8 mouse cellular contexts compared by ENCODE assay signal in the genomic region with DNA sequence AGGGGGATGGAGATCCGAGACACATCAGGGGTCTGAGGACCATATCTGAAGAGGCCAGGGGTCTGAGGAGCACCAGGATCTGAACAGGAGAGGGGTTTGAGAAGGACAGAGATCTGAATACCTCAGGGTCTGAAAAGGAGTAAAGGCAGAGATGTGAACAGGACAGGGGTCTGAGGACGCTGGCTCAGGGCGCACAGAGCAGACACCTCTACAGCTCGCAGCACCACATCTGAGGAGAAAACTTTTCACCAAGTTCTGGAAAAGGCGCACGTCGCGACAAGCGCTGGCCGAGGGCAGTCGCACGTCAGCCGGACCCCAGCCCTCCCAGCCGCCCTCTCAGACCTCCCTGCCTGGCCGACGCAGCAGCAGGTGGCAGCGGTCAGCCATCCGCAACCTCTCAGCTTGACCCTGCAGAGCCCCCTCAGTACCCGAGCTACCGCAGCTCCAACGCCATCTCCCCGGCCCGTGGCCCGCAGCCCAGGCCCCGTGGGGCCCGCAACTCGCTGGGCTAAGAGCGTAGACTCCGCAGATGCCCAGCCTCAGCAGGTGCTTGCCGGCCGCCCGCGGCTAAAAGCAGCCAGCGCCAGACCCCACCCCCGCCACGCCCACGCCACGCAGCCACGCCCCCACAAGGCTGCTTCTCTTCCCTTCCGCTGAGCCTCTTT. TPM values are rescaled to one million over a fixed set of nuclear protein-coding genes. Genes with fewer than 3 reads are reported as not detected.
DNase-seq lines count a peak whose midpoint lies in the region; ATAC-seq lines count a peak whose summit lies in the region.

No protein-coding gene starts in this region.

- ATAC-seq in kidney, embryonic 14.5 days (ENCODE audit: low FRiP score, low TSS enrichment), result no peak
- peak; percentile 18 for ATAC-seq in hindbrain, embryonic 13.5 days (ENCODE audit: low FRiP score)
- ATAC-seq in midbrain, embryonic 14.5 days (ENCODE audit: low FRiP score, low TSS enrichment), result no peak

- 1% methylated on average over 39 of the region's 40 CpGs for WGBS in kidney, embryonic 14.5 days
- under 1% methylated on average over 39 of the region's 40 CpGs for WGBS in hindbrain, embryonic 13.5 days
- under 1% methylated on average over 40 of the region's 40 CpGs for WGBS in midbrain, embryonic 14.5 days

- no peaks in the 10 kb centered on the region for H3K9me3 ChIP-seq in kidney, embryonic 14.5 days (ENCODE audit: control insufficient read depth, low read length)
- H3K9me3 ChIP-seq in hindbrain, embryonic 13.5 days, result no peaks in the 10 kb centered on the region
- H3K9me3 ChIP-seq in midbrain, embryonic 14.5 days (ENCODE audit: control insufficient read depth, low read length), result no peaks in the 10 kb centered on the region

- peak overlapping the region; percentile 88 for H3K4me2 ChIP-seq in kidney, embryonic 14.5 days (replicated peaks; ENCODE audit: low read depth, low read length)
- peak overlapping the region; percentile 92 for H3K4me2 ChIP-seq in hindbrain, embryonic 13.5 days
- peak overlapping the region; percentile 93 for H3K4me2 ChIP-seq in midbrain, embryonic 14.5 days (ENCODE audit: low read length)

- H3K4me3 ChIP-seq in kidney, embryonic 14.5 days (ENCODE audit: low read length), result peak overlapping the region; percentile 89
- H3K4me3 ChIP-seq in brown adipose tissue, adult 24 weeks (ENCODE audit: insufficient read depth, low read depth, low read length), result peak overlapping the region; percentile 86
- peak overlapping the region; percentile 70 for H3K4me3 ChIP-seq in hindbrain, embryonic 13.5 days
- peak overlapping the region; percentile 72 for H3K4me3 ChIP-seq in midbrain, embryonic 14.5 days (replicated peaks; ENCODE audit: low read depth, low read length)

- 0 out of 2 replicates have a peak overlapping the region, but pooled peaks have one; percentile 1 for H3K27ac ChIP-seq in kidney, embryonic 14.5 days (ENCODE audit: low read depth, low read length)
- H3K27ac ChIP-seq in brown adipose tissue, adult 24 weeks (replicated peaks; ENCODE audit: low read depth, low read length), result no peak overlapping the region
- peak overlapping the region; percentile 94; the same call in 1 of the 2 replicates for H3K27ac ChIP-seq in hindbrain, embryonic 13.5 days
- peak overlapping the region; percentile 92 for H3K27ac ChIP-seq in midbrain, embryonic 14.5 days (replicated peaks; ENCODE audit: low read depth, low read length)

- peak overlapping the region; percentile 62 for H3K9ac ChIP-seq in kidney, embryonic 14.5 days (ENCODE audit: low read depth, low read length)
- H3K9ac ChIP-seq in hindbrain, embryonic 13.5 days, result peak overlapping the region; percentile 77
- H3K9ac ChIP-seq in midbrain, embryonic 14.5 days (replicated peaks; ENCODE audit: low read length), result peak overlapping the region; percentile 69

- DNase-seq in kidney, postnatal 25 days, result no peak
- DNase-seq in midbrain, embryonic 14.5 days, result no peak
- DNase-seq in retina, embryonic 14.5 days (ENCODE audit: low spot score), result no peak
- DNase-seq in cerebellum, postnatal 10 days, result no peak
- no peak for DNase-seq in cerebellum, adult 9-11 months

- no peaks in the 10 kb centered on the region for H3K36me3 ChIP-seq in kidney, embryonic 14.5 days (ENCODE audit: control insufficient read depth, insufficient read depth, low read length)
- H3K36me3 ChIP-seq in hindbrain, embryonic 13.5 days, result no peaks in the 10 kb centered on the region
- no peaks in the 10 kb centered on the region for H3K36me3 ChIP-seq in midbrain, embryonic 14.5 days (ENCODE audit: control insufficient read depth, insufficient read depth, low read length)

- H3K4me1 ChIP-seq in kidney, embryonic 14.5 days (ENCODE audit: control insufficient read depth, insufficient read depth, low read length), result peaks cover 22% of the 10 kb centered on the region
- peaks cover 3% of the 10 kb centered on the region for H3K4me1 ChIP-seq in brown adipose tissue, adult 24 weeks (ENCODE audit: control insufficient read depth, insufficient read depth, insufficient read length, low read length)
- H3K4me1 ChIP-seq in hindbrain, embryonic 13.5 days (replicated peaks), result peaks cover 13% of the 10 kb centered on the region
- H3K4me1 ChIP-seq in midbrain, embryonic 14.5 days (ENCODE audit: control insufficient read depth, insufficient read depth, low read length), result peaks cover 5% of the 10 kb centered on the region

- no peaks in the 10 kb centered on the region for H3K27me3 ChIP-seq in kidney, embryonic 14.5 days (ENCODE audit: control insufficient read depth, insufficient read depth, low read length)
- H3K27me3 ChIP-seq in hindbrain, embryonic 13.5 days, result 0 out of 2 replicates have a peak, but pooled peaks cover 13% of the 10 kb centered on the region
- H3K27me3 ChIP-seq in midbrain, embryonic 14.5 days (ENCODE audit: control insufficient read depth, insufficient read depth, low read length), result no peaks in the 10 kb centered on the region

RNA-seq across cellular contexts. Expression of gene Tbc1d14, which starts 11.7 kb away (rescaled TPM):
- polyA plus RNA-seq in kidney, embryonic 14.5 days (2014; fragmentation: Nextera tagmentation; extraction: Ambion mirVana), result 27.7 and 49.9 TPM in 2 replicates
- polyA plus RNA-seq in brown adipose tissue, adult 24 weeks (2012; ENCODE audit: insufficient read depth, insufficient read length, missing spikeins), result 8.7 and 8.8 TPM in 2 replicates
- 68.1 and 70.1 TPM in 2 replicates for polyA plus RNA-seq in hindbrain, embryonic 13.5 days (2015; fragmentation: Nextera tagmentation; extraction: Ambion mirVana)
- 69.3 and 81.0 TPM in 2 replicates for polyA plus RNA-seq in midbrain, embryonic 14.5 days (2014; fragmentation: Nextera tagmentation; extraction: Ambion mirVana)
